ENCODE assay signal across 9 mouse cellular contexts in the genomic region with DNA sequence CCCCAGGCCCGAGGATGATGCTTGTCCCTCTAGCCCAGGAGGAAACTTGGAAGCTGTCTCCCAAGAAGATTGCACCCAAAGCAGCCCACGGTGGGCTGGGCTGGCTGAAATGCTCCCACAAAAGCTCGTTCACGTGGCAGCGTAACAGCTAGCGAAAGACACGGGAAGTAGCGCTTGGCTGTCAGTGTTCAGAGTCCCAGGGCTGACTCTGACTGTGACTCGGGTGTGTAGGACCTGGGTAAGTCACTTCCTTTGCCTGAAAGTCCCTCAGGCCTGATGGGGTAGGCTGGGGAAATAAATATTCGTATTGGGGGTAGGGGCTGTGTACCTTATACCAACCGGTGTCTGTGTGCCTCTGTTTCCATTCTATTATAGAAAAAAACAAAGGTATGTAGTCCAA. TPM values are rescaled to one million over a fixed set of nuclear protein-coding genes. Genes with fewer than 3 reads are reported as not detected.
DNase-seq lines count a peak whose midpoint lies in the region; ATAC-seq lines count a peak whose summit lies in the region.
"Had no signal": no experiment of that assay in that cellular context is flagged by ENCODE, and none has a peak within 500 bp of the region (broad histone marks: within the 10 kb centered on the region; RNA-seq: fewer than 3 reads in every experiment).

No protein-coding gene starts in this region.

- H3K4me2 ChIP-seq in heart, embryonic 13.5 days: peak overlapping the region; percentile 78
- peak overlapping the region; percentile 73 for H3K4me2 ChIP-seq in embryonic facial prominence, embryonic 14.5 days (ENCODE audit: low read depth, low read length)
- peak overlapping the region; percentile 56 for H3K4me2 ChIP-seq in liver, embryonic 13.5 days

- peaks cover 25% of the 10 kb centered on the region for H3K4me1 ChIP-seq in heart, embryonic 13.5 days
- H3K4me1 ChIP-seq in embryonic facial prominence, embryonic 14.5 days (ENCODE audit: control insufficient read depth, insufficient read depth, low read length): peaks cover 8% of the 10 kb centered on the region; the same call in 1 of the 2 replicates
- peaks cover 11% of the 10 kb centered on the region for H3K4me1 ChIP-seq in liver, embryonic 13.5 days (replicated peaks)

- H3K27me3 ChIP-seq in heart, embryonic 13.5 days (replicated peaks): peaks cover 97% of the 10 kb centered on the region
- H3K27me3 ChIP-seq in embryonic facial prominence, embryonic 14.5 days (replicated peaks; ENCODE audit: control insufficient read depth, insufficient read depth, low read length): peaks cover 64% of the 10 kb centered on the region
- peaks cover 89% of the 10 kb centered on the region for H3K27me3 ChIP-seq in liver, embryonic 13.5 days

- DNase-seq in heart, adult 18-20 months: no peak
- DNase-seq in B cell, adult 2 months: peak; percentile 41 to 47
- no peak for DNase-seq in embryonic facial prominence, embryonic 14.5 days (ENCODE audit: low spot score)
- DNase-seq in liver, embryonic 13.5 days: no peak
- DNase-seq in cerebellum, postnatal 25 days: no peak
- DNase-seq in testis, postnatal 10 days (ENCODE audit: low spot score): no peak
- no peak for DNase-seq in layer of hippocampus, adult 18-20 months (ENCODE audit: low spot score in 2 of 2)
- DNase-seq: adrenal gland, postnatal 14 days had no signal

- WGBS in heart, embryonic 13.5 days: 8% methylated on average over 11 of the region's 11 CpGs
- WGBS in embryonic facial prominence, embryonic 14.5 days: 5% methylated on average over 11 of the region's 11 CpGs
- 6% methylated on average over 11 of the region's 11 CpGs for WGBS in liver, embryonic 13.5 days (ENCODE audit: insufficient replicate concordance)

- no peak overlapping the region for H3K9ac ChIP-seq in heart, embryonic 13.5 days
- no peak overlapping the region for H3K9ac ChIP-seq in embryonic facial prominence, embryonic 14.5 days (ENCODE audit: low read depth, low read length)
- H3K9ac ChIP-seq in liver, embryonic 13.5 days: no peak overlapping the region

- no peaks in the 10 kb centered on the region for H3K9me3 ChIP-seq in heart, embryonic 13.5 days
- H3K9me3 ChIP-seq in embryonic facial prominence, embryonic 14.5 days (ENCODE audit: control insufficient read depth, low read length): no peaks in the 10 kb centered on the region
- H3K9me3 ChIP-seq in liver, embryonic 13.5 days (replicated peaks): no peaks in the 10 kb centered on the region

- H3K4me3 ChIP-seq in heart, embryonic 13.5 days: peak overlapping the region; percentile 51
- H3K4me3 ChIP-seq in embryonic facial prominence, embryonic 14.5 days (ENCODE audit: low read depth, low read length): peak overlapping the region; percentile 45
- H3K4me3 ChIP-seq in liver, embryonic 13.5 days (replicated peaks): 0 out of 2 replicates have a peak overlapping the region, but pooled peaks have one; percentile 37

- no peak for ATAC-seq in heart, embryonic 13.5 days (ENCODE audit: extremely low read depth, insufficient number of reproducible peaks, low FRiP score, low TSS enrichment)
- ATAC-seq in embryonic facial prominence, embryonic 14.5 days (ENCODE audit: low read depth): no peak
- no peak for ATAC-seq in liver, embryonic 13.5 days (ENCODE audit: low read depth)

- H3K27ac ChIP-seq in heart, embryonic 13.5 days (replicated peaks): no peak overlapping the region
- H3K27ac ChIP-seq in embryonic facial prominence, embryonic 14.5 days (replicated peaks; ENCODE audit: low read depth, low read length): no peak overlapping the region
- H3K27ac ChIP-seq in liver, embryonic 13.5 days: no peak overlapping the region

- no peaks in the 10 kb centered on the region for H3K36me3 ChIP-seq in heart, embryonic 13.5 days
- no peaks in the 10 kb centered on the region for H3K36me3 ChIP-seq in embryonic facial prominence, embryonic 14.5 days (ENCODE audit: control insufficient read depth, insufficient read depth, low read length)
- H3K36me3 ChIP-seq in liver, embryonic 13.5 days: no peaks in the 10 kb centered on the region

RNA-seq across cellular contexts. Expression of a gene that starts 0.7 kb away (rescaled TPM):
- polyA plus RNA-seq in heart, embryonic 13.5 days (2015; fragmentation: Nextera tagmentation; extraction: Ambion mirVana): not detected in 2 replicates
- under 1 TPM; 0.10 to 0.41 TPM for total RNA-seq in heart, adult 18-20 months (2021)
- polyA plus RNA-seq in embryonic facial prominence, embryonic 14.5 days (2014; fragmentation: Nextera tagmentation; extraction: Ambion mirVana): 0.13 and 0.26 TPM in 2 replicates
- polyA plus RNA-seq in liver, embryonic 13.5 days (2015; fragmentation: Nextera tagmentation; extraction: Ambion mirVana): not detected in 2 replicates
- under 1 TPM in 1 of 2 experiments, not detected in 1; 0.12 TPM for total RNA-seq in layer of hippocampus, adult 18-20 months (2021)

RNA-seq across cellular contexts. Expression of a gene that starts 35.5 kb away (rescaled TPM):
- polyA plus RNA-seq in heart, embryonic 13.5 days (2015; fragmentation: Nextera tagmentation; extraction: Ambion mirVana): 5.5 and 6.6 TPM in 2 replicates
- total RNA-seq in heart, adult 18-20 months (2021): 10 to 100 TPM; 12.5 to 15.0 TPM
- polyA plus RNA-seq in embryonic facial prominence, embryonic 14.5 days (2014; fragmentation: Nextera tagmentation; extraction: Ambion mirVana): 7.6 TPM in 2 replicates
- polyA plus RNA-seq in liver, embryonic 13.5 days (2015; fragmentation: Nextera tagmentation; extraction: Ambion mirVana): 1.0 and 1.1 TPM in 2 replicates
- total RNA-seq in layer of hippocampus, adult 18-20 months (2021): 100 to 1,000 TPM in 1 of 2 experiments, 10 to 100 TPM in 1; 98.1 to 100 TPM

Comparison
In these comparisons a context has a peak if more than half of its experiments do, and no peak if none do; other contexts are left out.
1. DNase-seq: peak in B cell, adult 2 months (2 of 2); none in heart, adult 18-20 months (0 of 2), embryonic facial prominence, embryonic 14.5 days (single experiment), liver, embryonic 13.5 days (single experiment), cerebellum, postnatal 25 days (0 of 2), testis, postnatal 10 days (single experiment) and layer of hippocampus, adult 18-20 months (0 of 2).
2. Peak in every context shown above with its lines, with median percentiles within 50 percentile points of each other: H3K4me2 ChIP-seq and H3K4me3 ChIP-seq.